Mouse (Mus musculus) MEL (cell line): ENCODE measurements around the gene Zscan5b. TPM values are rescaled to one million over a fixed set of nuclear protein-coding genes. Genes with fewer than 3 reads are reported as not detected.
"Not testable (repeated sequence)": the region's sequence is repeated elsewhere in the genome, so short reads cannot be mapped to it uniquely, and the experiment has no call there.

Experiments
- DNase-seq: peaks from one replicate; pipeline ENCODE4 v3.0.0; 2011; ENCODE audit warnings: low read depth, low spot score
- H3K27ac ChIP-seq: 2 replicates; pipeline ENCODE4 v1.5.1; 2012; ENCODE audit warnings: low read depth, mild to moderate bottlenecking, control low read depth, low read length, moderate library complexity; ENCODE audit not compliant: control insufficient read depth
- H3K27me3 ChIP-seq, 2 experiments: fragments of 150-350 bp in 1 of 2; sonication (generic) in 1 of 2; 2 replicates each; pipeline ENCODE4 v1.6.1; 2012; ENCODE audit warnings: low read length in 2 of 2, mild to moderate bottlenecking in 2 of 2, improper control_type of control experiment in 1 of 2, moderate library complexity in 1 of 2; ENCODE audit not compliant: insufficient read depth in 2 of 2, control insufficient read depth in 1 of 2
- H3K36me3 ChIP-seq, 2 experiments: 2 replicates each; pipeline ENCODE4 v1.6.1; 2012 to 2014; ENCODE audit warnings: low read length in 2 of 2, improper control_type of control experiment in 1 of 2, inconsistent platforms in 1 of 2, mild to moderate bottlenecking in 1 of 2; ENCODE audit not compliant: insufficient read depth in 2 of 2, control insufficient read depth in 1 of 2
- H3K4me1 ChIP-seq, 2 experiments: fragments of 150-350 bp in 1 of 2; sonication (generic) in 1 of 2; 2 replicates each; pipeline ENCODE4 v1.6.1; 2012; ENCODE audit warnings: low read length in 2 of 2, improper control_type of control experiment in 1 of 2, mild to moderate bottlenecking in 1 of 2; ENCODE audit not compliant: insufficient read depth in 2 of 2, control insufficient read depth in 1 of 2
- H3K4me3 ChIP-seq, 2 experiments: fragments of 150-350 bp in 1 of 2; sonication (generic) in 1 of 2; 2 replicates each; pipeline ENCODE4 v1.5.1; 2012; ENCODE audit warnings: low read depth in 2 of 2, low read length in 2 of 2, mild to moderate bottlenecking in 2 of 2, moderate library complexity in 2 of 2, control low read depth in 1 of 2, improper control_type of control experiment in 1 of 2; ENCODE audit not compliant: control insufficient read depth in 1 of 2, insufficient read depth in 1 of 2
- H3K79me2 ChIP-seq: 2 replicates; pipeline ENCODE4 v1.6.1; 2012; ENCODE audit warnings: mild to moderate bottlenecking, low read length, moderate library complexity; ENCODE audit not compliant: control insufficient read depth, poor library complexity, insufficient read depth
- H3K9ac ChIP-seq: 2 replicates; pipeline ENCODE4 v1.6.1; 2012; ENCODE audit warnings: low read depth, mild to moderate bottlenecking, control low read depth, low read length, moderate library complexity; ENCODE audit not compliant: control insufficient read depth, poor library complexity, severe bottlenecking
- H3K9me3 ChIP-seq: fragments of 150-350 bp; sonication (generic); replicated peaks from 2 replicates; pipeline ENCODE4 v1.6.1; 2012; ENCODE audit warnings: mild to moderate bottlenecking, low read length, improper control_type of control experiment, moderate library complexity; ENCODE audit not compliant: insufficient read depth
- E2F4 ChIP-seq: IDR thresholded peaks from 2 replicates; pipeline ENCODE4 v1.6.1; 2011; ENCODE audit warnings: low read depth, low read length, improper control_type of control experiment, borderline replicate concordance
- ELF1 ChIP-seq: IDR thresholded peaks from 2 replicates; pipeline ENCODE4 v1.6.1; 2014; ENCODE audit warnings: low read depth, mild to moderate bottlenecking, inconsistent platforms, low read length, improper control_type of control experiment, moderate library complexity
- EP300 ChIP-seq, 2 experiments: IDR thresholded peaks; 2 replicates each; pipeline ENCODE4 v1.6.1; 2011; ENCODE audit warnings: improper control_type of control experiment in 2 of 2, low read length in 2 of 2, low read depth in 1 of 2, mild to moderate bottlenecking in 1 of 2
- GABPA ChIP-seq: IDR thresholded peaks from 2 replicates; pipeline ENCODE4 v1.6.1; 2012; ENCODE audit warnings: low read depth, mild to moderate bottlenecking, inconsistent platforms, low read length, improper control_type of control experiment, moderate library complexity
- GATA1 ChIP-seq: IDR thresholded peaks from 2 replicates; pipeline ENCODE4 v1.6.1; 2011; ENCODE audit warnings: low read depth, low read length, improper control_type of control experiment
- MAX ChIP-seq: IDR thresholded peaks from 2 replicates; pipeline ENCODE4 v1.6.1; 2011; ENCODE audit warnings: low read length, improper control_type of control experiment
- NRF1 ChIP-seq: IDR thresholded peaks from 2 replicates; pipeline ENCODE4 v1.6.1; 2014; ENCODE audit warnings: low read depth, mild to moderate bottlenecking, inconsistent platforms, low read length, improper control_type of control experiment, moderate library complexity; ENCODE audit not compliant: poor library complexity, insufficient read depth, severe bottlenecking
- RAD21 ChIP-seq: IDR thresholded peaks from 2 replicates; pipeline ENCODE4 v1.6.1; 2011; ENCODE audit warnings: mild to moderate bottlenecking, low read depth, low read length, improper control_type of control experiment
- SIN3A ChIP-seq: IDR thresholded peaks from 2 replicates; pipeline ENCODE4 v1.6.1; 2012; ENCODE audit warnings: low read length, improper control_type of control experiment, inconsistent platforms
- TAL1 ChIP-seq: IDR thresholded peaks from 2 replicates; pipeline ENCODE4 v1.6.1; 2012; ENCODE audit warnings: mild to moderate bottlenecking, inconsistent platforms, low read length, moderate library complexity, mixed read lengths
- UBTF ChIP-seq: IDR thresholded peaks from 2 replicates; pipeline ENCODE4 v1.6.1; 2012; ENCODE audit warnings: low read depth, mild to moderate bottlenecking, inconsistent platforms, low read length, improper control_type of control experiment, moderate library complexity, borderline replicate concordance; ENCODE audit not compliant: insufficient read depth
- ZC3H11A ChIP-seq: IDR thresholded peaks from 2 replicates; pipeline ENCODE4 v1.6.1; 2012; ENCODE audit warnings: low read depth, mild to moderate bottlenecking, inconsistent platforms, low read length, improper control_type of control experiment
- ZMIZ1 ChIP-seq: IDR thresholded peaks from 2 replicates; pipeline ENCODE4 v1.6.1; 2012; ENCODE audit warnings: low read depth, mild to moderate bottlenecking, inconsistent platforms, low read length, improper control_type of control experiment, moderate library complexity
- ZNF384 ChIP-seq: IDR thresholded peaks from 2 replicates; pipeline ENCODE4 v1.6.1; 2012; ENCODE audit warnings: low read depth, mild to moderate bottlenecking, inconsistent platforms, low read length, improper control_type of control experiment
- polyA plus RNA-seq, 2 experiments: library from polyadenylated mRNA; stranded (reverse) in 1 of 2; unstranded in 1 of 2; fragments of >175 nt in 1 of 2; fragments of >200 nt in 1 of 2; gene quantifications; 2 replicates each; pipeline versions ENCODE4 v1.2.1 to v1.2.4; 2012; ENCODE audit warnings: low replicate concordance in 2 of 2, low read depth in 1 of 2; ENCODE audit not compliant: insufficient read length in 2 of 2, insufficient read depth in 1 of 2, missing spikeins in 1 of 2
- total RNA-seq: library from RNA; depleted of rRNA; stranded (reverse); fragments of 300-350 nt; gene quantifications from 2 replicates; pipeline ENCODE4 v1.2.3, GENCODE M21; 2012

Zscan5b gene
- total and polyA plus RNA-seq, 3 experiments = not detected

DNA sequence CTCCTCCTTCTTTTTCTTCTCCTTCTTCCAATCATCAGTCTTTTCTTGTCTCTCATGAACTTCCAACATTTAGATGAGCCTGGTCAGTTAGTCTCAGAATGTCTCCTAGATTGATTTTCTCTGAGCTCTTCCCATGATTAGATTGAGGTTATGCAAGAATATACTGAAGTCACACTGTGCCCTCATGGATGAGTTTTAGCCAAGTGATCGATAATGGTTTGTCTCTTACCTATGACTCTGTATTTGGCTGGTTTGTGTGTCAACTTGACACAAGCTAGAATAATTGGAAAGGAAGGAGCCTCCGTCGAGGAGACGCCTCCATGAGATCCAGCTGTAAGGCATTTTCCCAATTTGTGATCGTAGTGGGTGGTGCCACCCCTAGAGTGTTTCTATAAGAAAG lies 32.4 kb downstream of the Zscan5b start:
- DNase-seq = no peak
- TF ChIP-seq GATA1 (no peak), SIN3A (no peak), ZNF384 (no peak), ELF1 (no peak), EP300 (IDR thresholded peaks at IDR 0.05; ENCODE audit: low read depth in 1 of 2, low read length in 2 of 2) (no peak), MAX (no peak), E2F4 (no peak), UBTF (no peak), ZC3H11A (no peak)
- H3K9ac ChIP-seq = no peak overlapping the region
- no peaks in the 10 kb centered on the region; a peak in 1 of 4 replicates for H3K27me3 ChIP-seq
- no peak overlapping the region for H3K27ac ChIP-seq
- H3K36me3 ChIP-seq = no peaks in the 10 kb centered on the region
- H3K4me3 ChIP-seq = no peak overlapping the region
- no peaks in the 10 kb centered on the region for H3K4me1 ChIP-seq
- H3K9me3 ChIP-seq = no peaks in the 10 kb centered on the region
- H3K79me2 ChIP-seq = no peaks in the 10 kb centered on the region

DNA sequence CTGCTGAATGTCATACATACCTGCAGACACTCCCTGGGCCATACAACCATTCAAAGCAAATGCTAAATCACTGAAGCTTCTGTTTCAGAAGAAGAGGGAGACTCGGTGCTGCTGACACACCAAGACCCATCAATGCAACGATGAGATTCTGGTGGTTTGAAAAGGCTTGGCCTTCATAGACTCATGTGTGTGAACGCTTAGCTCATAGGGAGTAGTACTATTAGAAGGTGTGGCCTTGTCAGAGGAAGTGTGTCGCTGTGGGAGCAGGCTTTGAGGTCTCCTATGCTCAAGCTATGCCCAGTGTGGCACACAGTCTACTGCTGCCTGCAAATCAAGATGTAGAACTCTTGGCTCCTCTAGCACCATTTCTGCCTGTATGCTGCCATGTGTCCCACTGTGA lies 35.3 kb downstream of the Zscan5b start:
- no peak for DNase-seq
- Histone ChIP-seq H3K4me1 (no peaks in the 10 kb centered on the region), H3K27me3 (no peaks in the 10 kb centered on the region; a peak in 1 of 4 replicates), H3K4me3 (no peak overlapping the region), H3K36me3 (no peaks in the 10 kb centered on the region), H3K79me2 (no peaks in the 10 kb centered on the region), H3K27ac (no peak overlapping the region), H3K9me3 (no peaks in the 10 kb centered on the region), H3K9ac (no peak overlapping the region)
- no peak for TF ChIP-seq NRF1
- no peak for TF ChIP-seq GABPA

DNA sequence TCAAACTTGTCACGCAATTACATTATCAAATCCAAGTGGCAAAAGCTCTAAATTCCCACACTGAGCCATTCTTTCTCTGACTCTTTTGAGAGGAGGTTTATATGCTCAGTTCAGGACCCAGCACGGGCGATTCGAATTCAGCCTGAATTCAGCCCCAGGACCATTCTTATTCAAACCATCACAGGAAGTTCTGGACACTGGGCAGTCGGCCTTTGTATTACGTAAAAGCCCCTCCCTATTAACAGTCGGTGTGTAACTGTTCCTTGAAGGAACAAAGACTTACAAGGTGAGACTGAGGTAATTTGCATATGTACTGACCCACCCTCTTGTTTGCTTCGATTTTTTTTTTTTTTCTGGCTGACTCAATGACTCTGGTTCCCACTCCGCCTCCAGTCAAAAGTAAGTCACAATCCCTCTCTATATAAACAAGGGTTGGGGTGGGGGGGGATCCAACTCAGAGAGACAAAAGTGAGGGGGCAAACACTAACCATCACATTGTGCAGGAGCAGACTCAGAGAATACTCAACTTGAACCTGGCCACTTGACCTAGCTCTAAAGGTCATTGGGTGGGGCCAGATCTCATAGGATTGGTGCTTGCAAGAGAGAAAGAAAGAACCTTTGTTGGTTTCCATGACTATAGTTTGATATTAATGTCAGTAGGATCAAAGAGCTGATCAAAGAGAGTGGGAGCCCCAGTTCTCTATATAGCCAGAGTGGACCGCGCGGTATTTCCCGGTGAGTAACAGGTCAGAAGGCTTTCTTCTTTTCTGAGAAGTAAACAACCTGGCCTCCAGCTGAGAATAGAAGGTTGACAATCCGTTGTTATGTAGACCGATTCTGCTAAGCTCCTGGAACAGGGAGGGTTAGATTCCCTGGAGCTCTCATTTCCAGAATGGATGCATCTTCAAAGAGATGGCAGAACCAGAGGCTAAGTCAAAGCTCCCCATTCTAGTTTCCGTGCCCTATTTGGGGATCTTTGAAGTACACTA lies 36.4 kb downstream of the Zscan5b start:
- no peak for DNase-seq
- no peak overlapping the region for H3K9ac ChIP-seq

DNA sequence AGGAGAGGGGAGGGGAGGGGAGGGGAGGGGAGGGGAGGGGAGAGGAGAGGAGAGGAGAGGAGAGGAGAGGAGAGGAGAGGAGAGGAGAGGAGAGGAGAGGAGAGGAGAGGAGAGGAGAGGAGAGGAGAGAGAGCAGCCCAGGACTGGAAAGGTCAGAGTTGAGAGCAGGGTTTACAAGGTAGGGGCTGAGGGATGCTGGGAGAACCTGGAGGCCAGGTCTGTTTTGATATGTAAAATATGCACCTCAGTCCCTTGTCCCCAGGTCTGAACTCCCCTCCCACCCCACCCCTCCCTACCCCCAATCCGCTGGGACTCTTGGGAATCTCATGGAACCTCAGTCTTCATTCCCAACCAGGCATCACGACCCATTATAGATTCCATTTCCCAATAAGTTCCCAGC lies 37.9 kb downstream of the Zscan5b start:
- not testable (repeated sequence) for H3K36me3 ChIP-seq, H3K27ac ChIP-seq, H3K9ac ChIP-seq

More for the DNA sequence above, 36.4 kb downstream of the Zscan5b start:
- H3K4me3 ChIP-seq = no peak overlapping the region
- no peak overlapping the region for H3K27ac ChIP-seq
- H3K4me1 ChIP-seq = no peaks in the 10 kb centered on the region
- no peak for TF ChIP-seq TAL1
- TF ChIP-seq ZMIZ1 = no peak
- no peak for TF ChIP-seq NRF1
- TF ChIP-seq RAD21 = no peak
- H3K27me3 ChIP-seq = no peaks in the 10 kb centered on the region; a peak in 1 of 4 replicates
- no peaks in the 10 kb centered on the region for H3K79me2 ChIP-seq
- no peaks in the 10 kb centered on the region for H3K9me3 ChIP-seq
- H3K36me3 ChIP-seq = no peaks in the 10 kb centered on the region

More for the DNA sequence above, 37.9 kb downstream of the Zscan5b start:
- not testable (repeated sequence) for H3K9me3 ChIP-seq, H3K4me1 ChIP-seq, H3K27me3 ChIP-seq, H3K4me3 ChIP-seq, H3K79me2 ChIP-seq, DNase-seq
